Mouse (Mus musculus) heart, postnatal 0 days (tissue): ENCODE measurements at regions not wholly inside any gene's neighbourhood (a gene's known extent, or its start where the extent isn't known, plus 50 kb on each side); places are given as distances from the start of the nearest gene placed in this dataset.

Source experiments
- ATAC-seq: fragments of 200-750 bp; cut with Nextera tagmentation; 2 replicates; pipeline ENCODE4 v1.8.0; 2017; ENCODE audit warnings: low read depth, moderate number of reproducible peaks, moderate library complexity; ENCODE audit not compliant: insufficient read depth
- DNase-seq: peaks from one replicate; pipeline ENCODE4 v3.0.0-alpha.2; 2016; ENCODE audit warnings: low spot score
- H3K27ac ChIP-seq: fragments of 300-500 bp; sonication (generic); 2 replicates; pipeline ENCODE4 v1.5.1; 2014; ENCODE audit warnings: low read depth, mild to moderate bottlenecking
- H3K27me3 ChIP-seq: fragments of 300-500 bp; sonication (generic); 2 replicates; pipeline ENCODE4 v1.6.1; 2014; ENCODE audit warnings: low read length, mixed read lengths; ENCODE audit not compliant: control insufficient read depth, insufficient read depth
- H3K36me3 ChIP-seq: fragments of 300-500 bp; sonication (generic); replicated peaks from 2 replicates; pipeline ENCODE4 v1.6.1; 2014; ENCODE audit warnings: low read length, mixed read lengths; ENCODE audit not compliant: control insufficient read depth, insufficient read depth
- H3K4me1 ChIP-seq: fragments of 300-500 bp; sonication (generic); 2 replicates; pipeline ENCODE4 v1.6.1; 2014; ENCODE audit warnings: antibody characterized with exemption; ENCODE audit not compliant: control insufficient read depth, insufficient read depth
- H3K4me2 ChIP-seq: fragments of 300-500 bp; sonication (generic); 2 replicates; pipeline ENCODE4 v1.6.1; 2014; ENCODE audit warnings: low read depth, mild to moderate bottlenecking, low read length, moderate library complexity
- H3K4me3 ChIP-seq: fragments of 300-500 bp; sonication (generic); 2 replicates; pipeline ENCODE4 v1.5.1; 2014; ENCODE audit warnings: low read depth, low read length
- H3K9ac ChIP-seq: fragments of 300-500 bp; sonication (generic); replicated peaks from 2 replicates; pipeline ENCODE4 v1.6.1; 2014; ENCODE audit warnings: low read depth, low read length, mixed read lengths
- H3K9me3 ChIP-seq: fragments of 300-500 bp; sonication (generic); replicated peaks from 2 replicates; pipeline ENCODE4 v1.6.1; 2016; ENCODE audit warnings: low read length; ENCODE audit not compliant: control insufficient read depth
- CTCF ChIP-seq: IDR thresholded peaks from 2 replicates; pipeline ENCODE4 v1.5.1; 2016; ENCODE audit warnings: antibody characterized with exemption, control low read depth, low read depth
- EP300 ChIP-seq: IDR thresholded peaks from 2 replicates; pipeline ENCODE4 v1.6.1; 2016; ENCODE audit warnings: antibody characterized with exemption, low read depth
- WGBS: fragments of 180-500 bp; shearing (Covaris S2); extraction: QIAGEN DNeasy Blood & Tissue Kit; methylation state at CpG from one replicate; pipeline ENCODE4 v1.1.7; 2014; 5-methylcytosine and 5-hydroxymethylcytosine counted together

DNA sequence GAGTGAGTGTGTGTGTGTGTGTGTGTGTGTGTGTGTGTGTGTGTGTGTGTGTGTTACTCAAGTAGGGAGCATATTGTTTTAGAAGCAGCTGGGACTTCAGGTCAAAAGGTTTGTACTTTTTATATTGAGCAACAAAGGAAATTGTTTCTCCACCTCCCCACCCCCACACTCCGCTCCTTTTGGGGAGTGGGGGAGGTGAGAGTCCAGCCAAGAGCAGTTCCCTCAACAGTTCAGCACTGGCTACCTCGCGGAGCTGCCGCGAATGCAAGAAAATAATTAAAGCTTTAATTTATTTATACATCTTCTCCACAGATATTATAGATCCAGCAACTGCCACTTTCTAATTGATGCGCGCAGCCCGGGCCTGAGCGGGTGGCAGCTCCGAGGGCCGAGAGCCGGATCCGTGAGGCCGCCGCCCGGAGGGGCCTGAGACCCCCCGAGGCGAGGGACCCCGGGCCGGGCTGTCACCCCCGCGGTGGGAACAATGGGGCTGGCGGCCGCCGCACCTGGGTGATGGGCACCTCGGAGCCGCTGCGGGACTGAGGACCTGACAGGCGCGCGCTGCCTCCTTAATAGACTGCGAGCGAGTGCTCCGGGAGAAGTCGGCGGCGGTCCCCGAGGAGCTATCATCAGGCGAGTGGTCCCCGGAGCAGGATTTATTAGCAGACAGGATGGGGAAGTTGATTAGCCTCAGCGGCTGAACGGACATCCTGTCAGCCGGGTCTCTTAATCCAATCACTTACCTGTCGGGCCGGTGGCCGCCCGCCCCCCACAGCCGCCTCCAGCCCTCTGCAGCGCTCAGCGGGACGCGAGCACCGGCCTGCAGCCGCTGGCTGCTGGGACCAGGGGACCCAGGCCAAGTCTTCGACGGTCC, 124.4 kb downstream of the Melk start:
- DNase-seq (no peak), ATAC-seq (no peak)
- peak overlapping the region; percentile 63 for H3K4me2 ChIP-seq
- H3K4me1 ChIP-seq = no peaks in the 10 kb centered on the region
- H3K9ac ChIP-seq = no peak overlapping the region
- no peak overlapping the region for H3K27ac ChIP-seq
- peaks cover 37% of the 10 kb centered on the region for H3K27me3 ChIP-seq
- peak overlapping the region; percentile 42 for H3K4me3 ChIP-seq
- H3K36me3 ChIP-seq = no peaks in the 10 kb centered on the region
- 1% methylated on average over 55 of the region's 56 CpGs for WGBS
- TF ChIP-seq EP300 = no peak
- no peaks in the 10 kb centered on the region for H3K9me3 ChIP-seq

- H3K27me3 ChIP-seq = no peaks in the 10 kb centered on the region
- no peak for ATAC-seq
- TF ChIP-seq CTCF (no peak), EP300 (no peak)
- no peak overlapping the region for H3K9ac ChIP-seq
- H3K36me3 ChIP-seq = no peaks in the 10 kb centered on the region
- no peak overlapping the region for H3K27ac ChIP-seq
- WGBS = 35% methylated on average over 9 of the region's 9 CpGs
- peak; percentile 8 for DNase-seq
- no peak overlapping the region for H3K4me2 ChIP-seq
- no peak overlapping the region for H3K4me3 ChIP-seq
- no peaks in the 10 kb centered on the region for H3K9me3 ChIP-seq
- H3K4me1 ChIP-seq = no peaks in the 10 kb centered on the region
Measured at GRCm38 (mm10) chr4:44434593-44434992, 133.9 kb downstream of the Melk start.

GRCm38 (mm10) chr4:44445511-44445910, 144.8 kb downstream of the Melk start:
- DNase-seq (no peak), ATAC-seq (no peak)
- Histone ChIP-seq H3K27me3 (no peaks in the 10 kb centered on the region), H3K4me3 (no peak overlapping the region), H3K9me3 (no peaks in the 10 kb centered on the region), H3K27ac (no peak overlapping the region), H3K4me2 (no peak overlapping the region), H3K9ac (no peak overlapping the region), H3K36me3 (no peaks in the 10 kb centered on the region), H3K4me1 (no peaks in the 10 kb centered on the region)
- 34% methylated on average over 4 of the region's 4 CpGs for WGBS
- no peak for TF ChIP-seq EP300

DNA sequence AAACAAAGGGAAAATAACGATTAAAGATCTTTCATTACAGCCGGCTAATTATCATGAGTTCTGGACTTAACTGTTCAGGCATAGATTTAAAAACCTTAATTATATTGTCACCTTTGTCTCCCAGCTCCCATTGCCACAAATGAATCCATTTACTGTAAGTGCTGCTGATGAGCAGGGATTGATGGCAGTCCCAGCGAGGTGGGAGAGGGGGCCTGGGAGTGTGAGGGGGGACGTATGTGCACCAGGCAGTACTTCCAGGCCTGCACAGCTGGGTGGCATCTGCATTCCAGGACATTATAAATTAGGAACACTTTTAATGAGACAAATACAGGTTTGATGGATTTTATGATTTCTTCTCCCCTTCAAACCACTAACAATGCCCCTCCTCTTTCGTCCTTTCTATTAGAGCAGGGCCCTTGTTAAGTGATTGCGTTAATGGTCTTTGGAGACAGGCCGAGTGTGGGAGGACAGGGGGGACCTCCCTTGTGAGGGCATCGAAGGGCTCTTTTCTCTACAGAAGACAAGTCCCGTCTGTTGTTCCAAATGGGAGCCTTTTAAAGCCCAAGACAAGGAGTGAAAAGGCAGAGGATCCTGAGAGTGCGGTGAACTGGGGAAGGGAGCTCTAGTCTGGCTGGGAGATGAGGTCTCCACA, 150.3 kb downstream of the Melk start:
- no peak overlapping the region for H3K27ac ChIP-seq
- no peak overlapping the region for H3K4me2 ChIP-seq
- no peak for TF ChIP-seq CTCF
- TF ChIP-seq EP300 = no peak
- 66% methylated on average over 10 of the region's 10 CpGs for WGBS
- ATAC-seq (no peak), DNase-seq (no peak)
- H3K27me3 ChIP-seq = no peaks in the 10 kb centered on the region
- H3K9ac ChIP-seq = no peak overlapping the region
- no peaks in the 10 kb centered on the region for H3K9me3 ChIP-seq
- H3K4me3 ChIP-seq = no peak overlapping the region
- H3K36me3 ChIP-seq = no peaks in the 10 kb centered on the region
- no peaks in the 10 kb centered on the region for H3K4me1 ChIP-seq

GRCm38 (mm10) chr4:44452043-44452618, 151.5 kb downstream of the Melk start:
- DNase-seq (no peak), ATAC-seq (no peak)
- Histone ChIP-seq H3K36me3 (no peaks in the 10 kb centered on the region), H3K4me3 (no peak overlapping the region), H3K27me3 (no peaks in the 10 kb centered on the region), H3K4me2 (no peak overlapping the region), H3K4me1 (no peaks in the 10 kb centered on the region), H3K9me3 (no peaks in the 10 kb centered on the region), H3K9ac (no peak overlapping the region), H3K27ac (no peak overlapping the region)
- 35% methylated on average over 8 of the region's 8 CpGs for WGBS
- TF ChIP-seq CTCF = no peak
- TF ChIP-seq EP300 = no peak
